Mouse (Mus musculus): ENCODE measurements at regions not wholly inside any gene's neighbourhood (a gene's known extent, or its start where the extent isn't known, plus 50 kb on each side); places are given as distances from the start of the nearest gene placed in this dataset.

DNA sequence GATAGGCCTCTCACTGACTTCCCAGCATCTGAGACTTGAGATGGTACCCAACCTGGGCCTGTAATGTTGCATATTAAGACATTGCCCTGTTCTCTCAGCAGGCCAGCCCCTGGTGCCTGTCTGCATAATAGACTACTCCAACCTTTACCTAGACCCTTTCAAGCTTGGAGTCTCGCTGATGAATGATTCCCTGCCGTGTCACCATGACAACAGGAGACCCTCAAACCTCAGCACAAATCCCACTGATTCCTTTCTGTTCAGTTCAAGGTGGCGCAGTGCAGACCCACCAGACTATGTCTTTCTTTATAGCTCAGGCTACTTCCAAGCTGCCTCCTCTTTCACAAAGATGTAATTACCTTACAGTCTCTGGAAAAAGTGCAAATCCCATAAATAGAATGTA is 172.0 kb downstream of the Dcdc2c start:
- no peak for DNase-seq (ENCODE audit: low spot score in 2 of 2)

DNA sequence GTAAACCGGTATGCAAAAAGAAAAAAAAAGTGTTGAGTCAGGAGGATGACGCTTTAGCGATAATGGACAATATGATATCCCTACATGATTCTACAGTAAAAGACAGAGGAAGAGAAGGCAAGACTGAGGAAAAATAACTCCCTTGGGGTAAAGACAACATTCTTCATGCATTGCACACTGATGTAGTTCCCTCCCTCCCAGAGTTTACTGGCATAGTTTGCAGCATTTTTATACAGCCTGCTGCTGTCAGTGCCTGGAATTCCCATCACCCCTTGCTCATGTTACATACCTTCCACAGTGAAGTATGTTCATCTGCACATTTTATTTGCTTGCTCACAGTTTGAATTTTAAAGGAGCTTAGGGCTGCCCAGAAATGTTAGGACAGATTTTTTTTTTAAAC is 174.2 kb downstream of the Dcdc2c start:
- no peak for DNase-seq (ENCODE audit: low spot score in 2 of 2)

DNA sequence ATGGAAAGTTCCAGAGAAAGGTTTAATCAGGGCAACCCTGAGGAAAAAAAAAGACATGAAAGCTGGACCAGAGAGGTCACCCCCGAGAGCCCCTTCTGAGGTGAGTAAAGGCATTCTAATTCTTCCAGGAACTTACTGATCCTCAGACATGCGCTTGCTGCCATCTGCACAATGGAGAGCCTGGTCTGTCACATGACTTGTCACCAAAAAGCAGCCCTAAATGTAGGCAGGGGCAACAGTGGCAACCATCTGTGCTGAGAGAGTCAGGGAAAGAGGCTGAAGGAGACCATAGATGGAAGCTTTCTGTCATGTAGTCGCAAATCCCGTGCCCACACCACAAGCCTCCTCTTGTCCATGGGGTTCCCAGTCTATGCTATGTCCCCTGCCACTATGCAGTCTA is 174.8 kb downstream of the Dcdc2c start:
- no peak for DNase-seq (ENCODE audit: low spot score in 2 of 2)

- no peak for DNase-seq (ENCODE audit: low spot score in 2 of 2)
Measured at GRCm38 (mm10) chr12:28376770-28377169, 175.4 kb downstream of the Dcdc2c start.

GRCm38 (mm10) chr12:28365304-28365703 is 186.9 kb downstream of the Dcdc2c start:
- DNase-seq (ENCODE audit: low spot score in 2 of 2): no peak

DNA sequence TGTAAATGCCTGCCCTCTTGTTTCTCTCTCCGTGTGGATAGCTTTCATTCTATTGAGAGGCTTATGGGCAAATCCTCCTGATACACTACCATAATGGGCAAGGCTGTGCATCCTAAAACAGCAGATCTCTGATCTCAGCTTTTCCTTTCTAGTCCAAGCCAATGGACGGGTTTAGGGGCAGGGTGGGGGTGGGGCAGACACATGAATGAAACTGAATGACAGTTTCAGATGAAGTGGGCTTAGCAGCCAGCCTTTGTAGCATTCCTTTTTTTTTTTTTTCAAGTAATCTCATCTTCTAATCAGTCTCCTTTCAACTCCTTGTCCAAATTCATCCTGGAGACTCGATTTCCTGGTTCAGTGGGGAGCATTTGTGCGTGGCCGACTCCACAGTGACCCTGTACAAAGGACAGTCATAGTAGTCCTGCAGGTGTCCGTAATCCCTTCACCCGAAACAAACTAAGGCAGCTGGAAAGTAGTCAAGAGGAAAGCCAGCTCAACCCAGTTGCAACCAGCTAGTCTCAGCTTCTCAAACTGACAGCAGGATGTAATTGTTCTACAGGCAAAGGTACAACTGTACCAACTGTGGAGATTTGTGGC is 193.4 kb downstream of the Dcdc2c start:
- DNase-seq (ENCODE audit: low spot score in 2 of 2): no peak

DNA sequence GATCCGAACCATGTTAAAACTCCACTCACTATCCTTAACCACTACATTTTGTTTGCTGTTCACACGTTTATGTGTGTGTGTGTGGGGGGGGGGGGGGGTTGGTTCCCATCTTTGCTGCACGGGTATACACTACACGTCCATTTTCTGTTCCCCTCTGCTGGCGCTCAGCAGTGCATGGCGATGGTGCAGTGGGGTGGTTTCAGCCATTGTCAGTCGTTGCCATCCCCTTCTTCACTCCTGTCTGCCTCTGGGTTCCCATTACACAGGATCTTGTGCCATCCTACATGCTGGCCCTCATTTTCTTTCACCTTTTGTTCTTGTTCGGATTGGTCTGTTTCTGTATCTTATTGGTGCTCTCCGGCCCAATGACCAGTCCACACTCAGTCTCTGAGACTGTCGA is 194.4 kb downstream of the Dcdc2c start:
- DNase-seq (ENCODE audit: low spot score in 2 of 2): no peak

- DNase-seq (ENCODE audit: low spot score in 2 of 2): no peak
Measured at GRCm38 (mm10) chr12:28353140-28353539, 199.1 kb downstream of the Dcdc2c start.

GRCm38 (mm10) chr12:28352571-28352970 is 199.6 kb downstream of the Dcdc2c start:
- no peak for DNase-seq (ENCODE audit: low spot score in 2 of 2)

GRCm38 (mm10) chr12:28342735-28343134 is 209.5 kb downstream of the Dcdc2c start:
- no peak for DNase-seq (ENCODE audit: low spot score in 2 of 2)

DNA sequence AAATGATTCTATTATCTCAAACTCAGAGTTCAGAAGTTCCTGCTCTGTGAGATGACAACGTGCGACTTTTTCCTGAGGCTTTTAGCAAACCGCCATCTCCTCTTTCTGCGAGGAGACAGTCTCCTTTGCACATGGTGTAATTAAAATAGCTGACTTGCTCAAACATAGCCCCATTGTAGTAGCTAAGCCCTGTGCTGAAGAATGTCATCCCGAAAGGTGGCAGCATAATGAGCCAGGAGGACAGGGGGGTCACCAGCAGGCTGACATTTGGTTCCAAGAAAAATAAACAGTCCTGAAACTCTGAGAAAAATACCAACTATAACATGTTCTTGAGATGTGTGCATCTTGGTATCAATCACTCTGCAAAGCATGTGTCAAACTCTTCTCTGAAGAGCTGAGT is 219.6 kb downstream of the Dcdc2c start:
- no peak for DNase-seq (ENCODE audit: low spot score in 2 of 2)

- DNase-seq (ENCODE audit: low spot score in 2 of 2): no peak
Measured at GRCm38 (mm10) chr12:28331843-28332242, 220.4 kb downstream of the Dcdc2c start.

DNA sequence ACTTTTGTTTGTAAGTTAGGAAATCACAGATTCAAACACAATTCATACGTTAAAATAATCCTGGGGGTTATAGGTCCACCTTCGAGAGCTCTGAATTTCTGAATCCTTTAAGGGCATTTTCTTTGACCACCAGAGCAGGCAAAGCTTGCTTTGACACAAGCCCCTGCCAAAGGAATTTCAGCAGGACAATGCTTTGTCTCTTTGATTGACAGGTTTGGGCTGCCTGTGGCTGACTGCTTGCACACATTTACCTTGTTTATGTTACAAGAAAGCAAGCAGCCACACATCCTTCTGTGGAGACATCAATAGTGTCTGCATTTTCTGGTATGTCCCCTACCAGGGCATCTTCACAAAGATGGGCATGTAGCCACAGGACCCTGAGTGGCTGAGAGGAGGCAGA is 228.5 kb downstream of the Dcdc2c start:
- no peak for DNase-seq (ENCODE audit: low spot score in 2 of 2)

DNA sequence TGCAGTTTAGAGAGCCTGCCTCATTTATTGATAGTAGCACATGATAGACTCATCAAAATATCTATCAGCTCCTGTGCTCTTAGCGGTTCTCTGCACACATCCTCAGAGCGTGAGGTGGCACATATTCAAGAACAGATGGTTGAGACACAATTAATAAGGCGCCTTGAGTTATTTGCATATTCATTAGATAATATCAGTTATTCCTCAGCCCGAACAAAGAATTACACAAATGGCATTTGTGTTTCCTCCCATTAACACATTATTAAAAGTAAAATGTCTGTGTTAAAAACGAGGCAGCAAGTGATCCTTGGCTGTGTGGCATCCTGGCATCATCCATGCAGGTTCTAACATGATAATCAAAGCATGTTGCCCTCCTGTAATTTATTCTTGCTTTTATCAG is 243.0 kb downstream of the Dcdc2c start:
- no peak for DNase-seq (ENCODE audit: low spot score in 2 of 2)

DNA sequence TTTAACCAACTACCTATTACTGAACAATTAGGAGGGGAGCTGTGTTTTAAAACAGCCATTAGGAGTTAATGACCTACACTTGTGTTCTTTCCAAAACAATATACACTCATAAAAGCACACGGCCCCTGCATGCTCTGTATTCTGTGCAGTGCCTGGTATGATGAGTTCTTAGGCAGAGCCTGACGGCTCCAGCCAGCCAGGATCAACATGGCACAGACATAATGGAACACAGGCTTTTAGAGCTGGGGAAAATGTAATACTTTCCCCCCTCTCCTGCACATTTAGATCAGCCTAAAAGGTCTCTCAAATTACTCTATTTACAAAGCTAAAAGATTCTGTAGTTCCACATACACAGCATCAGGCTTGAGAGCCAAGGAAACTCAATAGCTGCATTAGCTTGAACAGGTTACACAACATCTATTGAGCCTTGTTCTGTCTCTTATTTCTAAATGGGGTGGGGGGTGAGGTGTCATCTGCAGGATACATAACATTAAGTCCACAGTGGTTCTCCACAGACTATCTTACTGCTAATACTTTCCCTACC is 250.1 kb downstream of the Dcdc2c start:
- no peak for DNase-seq (ENCODE audit: low spot score in 2 of 2)

DNA sequence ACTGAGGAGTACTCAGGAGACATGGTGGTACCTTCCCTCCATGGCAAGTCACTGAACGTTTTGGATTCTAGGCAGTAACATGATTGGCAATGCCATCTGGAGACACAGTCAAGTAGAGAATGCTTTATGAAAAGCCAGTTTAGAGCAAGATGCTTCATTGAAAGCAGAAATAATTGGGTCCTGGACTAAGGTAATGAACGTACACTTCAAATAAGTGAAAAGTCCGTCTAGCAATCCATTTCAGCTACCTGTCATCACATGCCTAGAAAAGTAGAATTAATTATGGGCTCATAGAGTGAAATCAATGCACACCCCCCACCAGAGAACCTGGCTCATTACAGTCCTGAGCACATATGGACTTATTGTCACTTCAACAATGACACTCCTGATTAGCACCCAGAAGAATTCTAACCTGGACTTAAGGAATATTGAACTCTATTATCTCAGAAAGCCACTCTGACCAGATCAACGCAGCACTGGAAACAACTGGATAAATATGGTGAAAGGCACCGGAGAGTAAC is 263.8 kb downstream of the Dcdc2c start:
- no peak for DNase-seq (ENCODE audit: low spot score in 2 of 2)

- no peak for DNase-seq (ENCODE audit: low spot score in 2 of 2)
Measured at GRCm38 (mm10) chr12:28255524-28255923, 296.7 kb downstream of the Dcdc2c start.

DNA sequence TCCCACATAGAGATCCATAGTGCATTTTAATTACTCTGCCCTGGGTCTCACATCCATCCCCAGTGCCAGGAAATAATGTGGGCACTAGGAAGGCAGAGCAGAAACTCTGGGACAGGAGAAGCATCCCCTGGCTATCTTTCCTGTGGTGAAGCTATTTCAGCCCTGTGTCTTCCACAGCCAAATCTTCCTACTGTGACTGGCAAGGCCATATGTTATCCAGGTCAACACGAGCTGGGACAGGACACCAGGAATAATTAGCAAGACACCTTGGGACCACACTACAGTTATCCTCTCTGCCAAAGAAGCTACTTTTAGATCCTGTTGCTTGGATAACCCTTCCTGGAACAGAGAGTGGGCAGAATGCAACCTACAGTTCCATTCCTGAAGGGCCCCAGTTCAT is 301.7 kb downstream of the Dcdc2c start:
- no peak for DNase-seq (ENCODE audit: low spot score in 2 of 2)

DNA sequence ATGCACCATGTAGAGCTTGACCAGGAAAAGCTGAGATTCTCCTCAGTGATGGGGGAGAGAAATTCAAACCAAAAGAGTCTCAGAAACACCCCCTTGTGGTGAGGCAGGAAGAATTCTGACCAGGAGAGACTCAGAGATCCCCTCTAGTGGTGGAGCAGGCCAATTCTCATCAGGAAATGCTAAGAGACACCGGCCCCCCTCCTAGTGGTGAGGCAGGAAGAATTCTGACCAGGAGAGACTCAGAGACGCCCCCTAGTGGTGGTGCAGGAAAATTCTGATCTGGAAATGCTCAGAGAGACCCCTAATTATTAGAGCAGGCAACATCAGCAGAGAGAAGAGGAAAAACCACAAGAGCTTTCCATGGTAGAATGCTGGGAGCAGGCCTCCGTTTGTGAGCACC is 303.4 kb downstream of the Dcdc2c start:
- DNase-seq (ENCODE audit: low spot score in 2 of 2): peak in 1 of 2 experiments; percentile 8

GRCm38 (mm10) chr12:28248287-28248686 is 303.9 kb downstream of the Dcdc2c start:
- no peak for DNase-seq (ENCODE audit: low spot score in 2 of 2)

DNA sequence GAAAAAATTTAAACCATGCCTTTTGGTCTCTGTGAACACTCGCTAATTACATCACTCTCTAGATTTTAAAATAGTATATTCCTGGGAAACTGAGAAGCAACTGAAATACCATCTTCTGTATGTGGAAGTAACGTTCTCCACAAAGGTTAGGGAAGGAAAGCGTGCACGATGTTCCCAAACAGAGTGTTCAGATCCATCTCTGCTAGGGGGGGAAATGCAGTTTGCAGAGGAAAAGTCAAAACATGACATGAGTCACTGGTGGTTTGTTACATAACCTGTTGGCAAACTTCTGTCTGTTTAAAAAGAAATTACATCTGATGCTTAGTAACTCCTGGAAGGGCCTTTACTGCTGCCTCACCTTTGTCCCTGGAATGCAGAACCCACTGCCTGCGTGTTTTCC is 314.2 kb downstream of the Dcdc2c start:
- no peak for DNase-seq (ENCODE audit: low spot score in 2 of 2)

GRCm38 (mm10) chr12:28237041-28237440 is 315.2 kb downstream of the Dcdc2c start:
- no peak for DNase-seq (ENCODE audit: low spot score in 2 of 2)

DNA sequence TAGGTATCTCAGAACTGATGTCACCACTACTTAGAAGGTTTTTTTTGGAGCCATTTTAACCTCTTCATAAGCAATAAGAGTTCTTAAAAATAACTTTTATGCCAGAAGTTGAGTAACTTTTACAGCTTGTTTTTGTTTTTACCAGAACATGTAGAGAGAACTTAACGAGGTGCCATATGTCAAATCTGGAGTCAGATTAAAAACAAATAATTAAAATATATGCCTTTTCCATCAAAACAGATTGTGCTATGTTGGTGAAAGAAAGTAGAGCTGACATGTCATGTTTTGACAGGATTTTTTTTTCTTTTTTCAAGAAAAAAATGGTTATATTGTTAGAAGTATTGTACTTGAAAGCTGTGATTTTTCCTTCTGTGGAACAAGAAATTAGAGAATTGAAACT is 349.4 kb downstream of the Dcdc2c start:
- DNase-seq (ENCODE audit: low spot score in 2 of 2): no peak

DNA sequence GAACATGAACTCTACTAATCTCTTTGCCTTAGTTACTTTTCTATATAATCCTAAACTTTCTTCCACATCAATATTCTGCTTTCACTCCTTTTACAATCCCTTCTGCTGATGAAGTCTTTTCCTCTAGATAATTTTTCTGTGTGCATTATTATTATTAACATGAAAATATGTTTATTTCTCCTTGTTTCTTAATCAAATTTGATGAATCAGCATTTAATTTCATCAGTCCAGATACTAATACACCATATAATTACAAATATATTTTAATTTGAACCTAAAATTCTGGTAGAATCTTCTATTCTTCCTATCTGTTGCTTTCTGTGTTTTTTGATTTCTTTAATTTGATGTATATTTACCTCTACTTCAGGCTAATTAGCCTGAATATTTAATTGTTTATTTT is 365.5 kb downstream of the Dcdc2c start:
- DNase-seq (ENCODE audit: low spot score in 2 of 2): no peak

Data from frontal cortex, postnatal 14 days (tissue).